Mouse (Mus musculus) heart, postnatal 0 days (tissue): Measurements from ENCODE around the gene Vapa.

ENCODE experiments used
- CTCF ChIP-seq: IDR thresholded peaks from 2 replicates; pipeline ENCODE4 v1.5.1; 2016; ENCODE audit warnings: antibody characterized with exemption, control low read depth, low read depth
- EP300 ChIP-seq: IDR thresholded peaks from 2 replicates; pipeline ENCODE4 v1.6.1; 2016; ENCODE audit warnings: antibody characterized with exemption, low read depth

DNA sequence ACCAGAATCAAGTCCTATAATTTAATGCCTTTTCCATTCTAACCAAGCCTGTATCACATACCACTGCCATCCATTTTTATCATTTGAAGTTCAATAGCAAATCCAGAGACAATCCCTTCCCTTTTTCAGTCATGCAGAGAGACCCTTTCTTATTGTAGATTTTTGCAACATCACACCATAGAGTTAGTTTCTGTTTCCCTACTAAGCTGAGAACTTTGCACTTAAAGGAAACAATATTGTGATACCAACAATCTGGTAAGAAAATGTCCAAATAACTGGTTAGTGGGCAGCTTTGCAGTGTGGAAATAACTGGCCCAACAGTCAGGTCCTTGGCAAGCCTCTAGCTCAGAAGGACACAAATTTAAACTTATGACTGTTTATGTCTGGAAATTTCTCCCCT lies 8.5 kb downstream of the Vapa start:
- TF ChIP-seq EP300: no peak
- no peak for TF ChIP-seq CTCF
